Mouse (Mus musculus) spleen, postnatal 0 days (tissue): ENCODE results near the gene Tex13c1. TPM values are rescaled to one million over a fixed set of nuclear protein-coding genes. Genes with fewer than 3 reads are reported as not detected.

Experiments
- polyA plus RNA-seq: library from polyadenylated mRNA; unstranded; fragments of >200 nt; fragmentation: Nextera tagmentation; extraction: Ambion mirVana; gene quantifications from 2 replicates; pipeline ENCODE4 v1.2.1, GENCODE M21; 2015

Tex13c1 gene
- polyA plus RNA-seq: not detected in 2 replicates

DNA sequence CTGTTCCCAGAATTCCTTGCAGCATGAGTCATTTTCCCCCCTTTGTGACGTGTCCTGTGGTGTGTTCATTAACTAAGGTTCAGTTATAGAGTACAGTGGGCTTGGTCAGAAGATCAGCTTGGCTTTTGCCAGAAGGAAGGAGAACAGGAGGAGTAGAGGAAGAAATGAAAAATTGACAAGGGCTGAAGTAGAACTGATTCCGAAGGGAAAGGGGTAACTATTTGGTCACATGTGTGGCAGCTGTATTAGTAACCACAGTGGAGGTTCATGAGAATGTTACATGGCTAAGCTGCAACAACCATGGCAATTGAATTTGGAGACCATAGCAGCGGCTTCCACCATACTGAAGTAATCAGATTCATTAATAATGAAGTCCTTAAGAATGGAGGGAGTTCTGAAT lies at the start of gene Tex13c1:
Gene Tex13c1, plus strand, starts transcription at position 301 of the 400 bp plus-strand sequence.

Other genes starting within 250 kb of the Tex13c1 start
- 0.02 TPM in 1 of 2 replicates, not detected in the other for gene Tenm1, start 162.0 kb upstream of the Tex13c1 start, polyA plus RNA-seq